Mouse (Mus musculus) duodenum, adult 2 months (tissue): Measurements from ENCODE around the gene Rpl12. TPM values are rescaled to one million over a fixed set of nuclear protein-coding genes. Genes with fewer than 3 reads are reported as not detected.

Source experiments
- polyA plus RNA-seq: library from polyadenylated mRNA; depleted of rRNA; stranded (reverse); fragments of >200 nt; gene quantifications from 2 replicates; pipeline ENCODE4 v1.2.3, GENCODE M21; 2012; ENCODE audit warnings: low replicate concordance; rRNA removed

Rpl12 gene
- polyA plus RNA-seq = 202 and 216 TPM in 2 replicates

DNA sequence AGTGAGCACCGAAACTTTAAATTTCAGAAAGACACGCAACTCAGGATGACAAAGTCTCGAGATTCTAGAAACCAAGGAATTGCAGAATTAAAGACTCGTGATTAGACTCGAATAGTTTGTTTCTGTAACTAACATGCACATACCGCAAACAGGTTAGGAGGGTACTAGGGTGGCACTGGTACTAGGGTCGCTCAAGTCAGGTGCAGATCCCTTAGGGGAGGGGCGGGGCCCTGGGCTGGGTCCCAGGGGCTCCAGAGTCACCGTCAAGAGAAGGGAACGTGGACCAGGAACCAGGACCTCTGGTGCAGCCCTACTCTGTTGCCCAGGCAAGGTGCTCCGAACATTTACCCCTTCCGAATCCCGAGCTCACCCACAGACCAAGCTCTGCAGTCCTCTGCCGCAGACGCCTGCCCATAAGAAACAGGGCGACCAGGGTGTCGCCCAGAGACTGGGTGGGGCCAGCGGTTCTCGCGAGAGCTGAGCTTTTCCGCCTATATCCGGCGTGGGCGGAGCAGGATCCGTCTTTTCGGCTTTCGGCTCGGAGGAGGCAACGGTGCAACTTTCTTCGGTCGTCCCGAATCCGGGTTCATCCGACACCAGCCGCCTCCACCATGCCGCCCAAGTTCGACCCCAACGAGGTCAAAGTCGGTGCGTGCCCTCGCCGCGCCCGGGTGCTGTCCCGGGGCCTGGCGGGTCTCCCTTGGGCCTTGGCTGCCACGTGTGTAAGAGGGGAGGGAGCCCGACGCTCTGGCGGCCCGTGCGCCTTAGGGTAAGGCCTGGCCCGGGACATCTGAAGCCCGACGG lies at the start of gene Rpl12, which contains the start of gene Lrsam1:
Gene Rpl12 (plus strand): TSS at position 368 of the 804 bp plus-strand sequence.
Gene Lrsam1 (minus strand): TSS at position 423 of the 804 bp plus-strand sequence.

DNA sequence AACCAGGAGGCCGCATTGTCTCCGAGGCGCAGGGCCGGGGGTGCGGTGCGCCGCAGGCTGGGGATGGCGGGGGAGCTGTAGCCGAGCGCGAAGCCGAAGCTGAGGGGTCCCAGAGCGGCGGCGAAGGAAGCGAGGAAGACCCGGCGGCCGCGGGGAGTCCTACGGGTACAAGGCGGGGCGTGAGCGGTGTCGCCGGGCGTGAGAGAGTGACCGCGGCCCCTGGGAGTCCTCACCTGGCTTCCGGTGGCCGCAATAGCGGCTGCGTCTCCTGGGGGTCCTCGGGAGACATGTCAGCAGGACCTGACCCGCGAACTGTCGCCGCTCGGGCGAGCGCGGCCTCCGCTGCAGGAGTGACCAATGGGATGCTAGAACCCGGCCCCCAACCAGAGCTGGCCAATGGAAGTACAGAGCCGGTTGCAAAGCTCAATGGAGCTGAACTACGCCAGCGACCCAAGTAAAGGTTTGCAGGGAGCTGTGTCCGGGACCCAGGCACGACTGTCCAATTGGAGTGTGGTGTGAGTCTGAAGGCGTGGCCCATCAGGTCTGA lies 20.4 kb downstream of the Rpl12 start, which contains the start of gene Slc2a8:
Gene Slc2a8 (minus strand): TSS at position 359 of the 547 bp plus-strand sequence.

Other genes starting within 250 kb of the Rpl12 start
- gene Cdk9, start 248.5 kb upstream of the Rpl12 start, polyA plus RNA-seq = 60.9 and 65.3 TPM in 2 replicates
- gene Sh2d3c, start 240.5 kb upstream of the Rpl12 start, polyA plus RNA-seq = 14.2 and 14.7 TPM in 2 replicates
- 0.21 TPM in 1 of 2 replicates, not detected in the other for gene 6330409D20Rik, start 220.5 kb upstream of the Rpl12 start, polyA plus RNA-seq
- gene Tor2a, start 204.3 kb upstream of the Rpl12 start, polyA plus RNA-seq = 94.7 and 125 TPM in 2 replicates
- 0.71 and 1.7 TPM in 2 replicates for gene Ttc16, start 185.9 kb upstream of the Rpl12 start, polyA plus RNA-seq
- 11.1 and 31.8 TPM in 2 replicates for gene Ptrh1, start 185.8 kb upstream of the Rpl12 start, polyA plus RNA-seq
- gene Cfap157, start 177.1 kb upstream of the Rpl12 start, polyA plus RNA-seq = 0.09 TPM in 1 of 2 replicates, not detected in the other
- gene Stxbp1, start 114.3 kb upstream of the Rpl12 start, polyA plus RNA-seq = 5.1 and 5.2 TPM in 2 replicates
- 20.8 and 31.5 TPM in 2 replicates for gene Fam129b, start 85.4 kb upstream of the Rpl12 start, polyA plus RNA-seq
- 9.7 TPM in 2 replicates for gene Lrsam1, start 55 bp downstream of the Rpl12 start, polyA plus RNA-seq
- gene Slc2a8, start 20.5 kb downstream of the Rpl12 start, polyA plus RNA-seq = 97.8 and 140 TPM in 2 replicates
- 0.37 and 2.1 TPM in 2 replicates for gene Garnl3, start 170.1 kb downstream of the Rpl12 start, polyA plus RNA-seq